In the genomic region with DNA sequence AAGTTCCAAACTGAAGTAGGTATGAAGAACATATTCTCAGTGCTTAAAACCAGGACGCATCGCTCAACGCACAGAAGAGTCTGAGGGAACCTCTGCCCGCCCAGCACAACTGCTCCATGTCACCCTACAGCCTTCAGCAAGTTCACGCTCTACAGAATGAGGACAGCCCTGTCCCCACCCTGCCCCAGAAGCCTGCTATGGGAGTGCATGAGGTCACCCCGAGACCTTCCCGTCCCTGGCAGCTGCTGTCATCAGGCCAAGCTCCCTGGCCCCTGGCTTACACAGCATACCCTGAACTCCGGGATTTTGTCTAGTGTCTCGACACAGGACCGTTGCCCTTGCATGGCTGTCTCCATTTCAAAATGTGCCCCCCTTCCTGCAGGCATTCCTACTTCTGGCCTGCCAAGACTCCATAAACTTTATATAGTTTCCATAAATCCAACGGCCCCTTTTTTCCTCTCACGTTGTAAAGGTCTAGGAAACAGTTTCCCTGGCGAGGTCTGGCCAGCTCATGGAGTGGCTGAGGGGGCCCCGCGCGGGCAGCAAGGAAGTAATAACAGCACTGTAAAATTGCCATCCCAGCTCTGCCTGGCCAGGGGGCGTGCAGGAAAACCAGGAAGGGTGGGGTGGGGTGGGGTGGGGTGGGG, we compare ENCODE assay signal across 19 mouse cellular contexts. TPM values are rescaled to one million over a fixed set of nuclear protein-coding genes. Genes with fewer than 3 reads are reported as not detected.
DNase-seq lines count a peak whose midpoint lies in the region; ATAC-seq and TF ChIP-seq lines count a peak whose summit lies in the region.
"Had no signal": no experiment of that assay in that cellular context is flagged by ENCODE, and none has a peak within 500 bp of the region (broad histone marks: within the 10 kb centered on the region; RNA-seq: fewer than 3 reads in every experiment).

No protein-coding gene starts in this region.

- H3K9ac ChIP-seq in heart, postnatal 0 days (replicated peaks; ENCODE audit: low read depth, low read length): no peak overlapping the region
- no peak overlapping the region for H3K9ac ChIP-seq in limb, embryonic 15.5 days
- H3K9ac ChIP-seq: embryonic facial prominence, embryonic 13.5 days; forebrain, embryonic 15.5 days; hindbrain, embryonic 12.5 days; liver, embryonic 15.5 days; neural tube, embryonic 15.5 days had no signal

- peak; percentile 75 for ATAC-seq in heart, postnatal 0 days (ENCODE audit: insufficient read depth, low read depth)
- peak; percentile 81 for ATAC-seq in limb, embryonic 15.5 days (ENCODE audit: insufficient number of reproducible peaks, low FRiP score, low TSS enrichment, low read depth)
- ATAC-seq: forebrain, embryonic 15.5 days had no signal

- no peaks in the 10 kb centered on the region for H3K4me1 ChIP-seq in heart, postnatal 0 days (ENCODE audit: control insufficient read depth, insufficient read depth)
- H3K4me1 ChIP-seq in lung, adult 2 months (ENCODE audit: control insufficient read depth, insufficient read depth, low read length): no peaks in the 10 kb centered on the region
- H3K4me1 ChIP-seq in limb, embryonic 15.5 days: peaks cover 49% of the 10 kb centered on the region
- H3K4me1 ChIP-seq: forebrain, embryonic 15.5 days; hindbrain, embryonic 12.5 days; liver, embryonic 15.5 days had no signal

- DNase-seq in adrenal gland, postnatal 14 days: peak; percentile 58
- DNase-seq in adrenal gland, adult 18-20 months (ENCODE audit: low spot score in 2 of 2): no peak
- DNase-seq in heart, postnatal 0 days (ENCODE audit: low spot score): peak; percentile 22
- no peak for DNase-seq in heart, adult 11 months
- peak; percentile 9 to 38 for DNase-seq in lung, postnatal 4 days
- no peak for DNase-seq in lung, adult 2 months
- no peak for DNase-seq in spleen, postnatal 4 days (ENCODE audit: low spot score in 2 of 2)
- DNase-seq: cerebellum, postnatal 25 days; gastrocnemius, postnatal 36 days; kidney, adult 8-10 months; layer of hippocampus, adult 9-11 months; spleen, adult 18-20 months; thymus, adult 18-20 months had no signal

- TF ChIP-seq CTCF in heart, postnatal 0 days (IDR thresholded peaks at IDR 0.05; ENCODE audit: low read depth): no peak
- no peak for TF ChIP-seq CTCF in lung, adult 2 months (IDR thresholded peaks at IDR 0.05; ENCODE audit: insufficient read depth, low read length)

- no peak overlapping the region for H3K4me3 ChIP-seq in heart, postnatal 0 days (ENCODE audit: low read depth, low read length)
- no peak overlapping the region for H3K4me3 ChIP-seq in lung, adult 2 months (replicated peaks; ENCODE audit: extremely low read depth, low read depth, low read length)
- H3K4me3 ChIP-seq in limb, embryonic 15.5 days: no peak overlapping the region
- H3K4me3 ChIP-seq: embryonic facial prominence, embryonic 13.5 days; forebrain, embryonic 15.5 days; hindbrain, embryonic 12.5 days; liver, embryonic 15.5 days; neural tube, embryonic 15.5 days had no signal

- no peaks in the 10 kb centered on the region for H3K27me3 ChIP-seq in heart, postnatal 0 days (ENCODE audit: control insufficient read depth, insufficient read depth, low read length)
- H3K27me3 ChIP-seq in limb, embryonic 15.5 days: peaks cover 59% of the 10 kb centered on the region
- H3K27me3 ChIP-seq: embryonic facial prominence, embryonic 13.5 days; forebrain, embryonic 15.5 days; hindbrain, embryonic 12.5 days; liver, embryonic 15.5 days; neural tube, embryonic 15.5 days had no signal

- H3K4me2 ChIP-seq in heart, postnatal 0 days (ENCODE audit: low read depth, low read length): peak overlapping the region; percentile 10
- H3K4me2 ChIP-seq in limb, embryonic 15.5 days: peak overlapping the region; percentile 26; the same call in 1 of the 2 replicates
- H3K4me2 ChIP-seq: embryonic facial prominence, embryonic 13.5 days; forebrain, embryonic 15.5 days; hindbrain, embryonic 12.5 days; liver, embryonic 15.5 days; neural tube, embryonic 15.5 days had no signal

- H3K36me3 ChIP-seq in heart, postnatal 0 days (replicated peaks; ENCODE audit: control insufficient read depth, insufficient read depth, low read length): no peaks in the 10 kb centered on the region
- H3K36me3 ChIP-seq in limb, embryonic 15.5 days: no peaks in the 10 kb centered on the region
- H3K36me3 ChIP-seq: embryonic facial prominence, embryonic 13.5 days; forebrain, embryonic 15.5 days; hindbrain, embryonic 12.5 days; liver, embryonic 15.5 days; neural tube, embryonic 15.5 days had no signal

- no peaks in the 10 kb centered on the region for H3K9me3 ChIP-seq in heart, postnatal 0 days (replicated peaks; ENCODE audit: control insufficient read depth, low read length)
- no peaks in the 10 kb centered on the region for H3K9me3 ChIP-seq in limb, embryonic 15.5 days
- H3K9me3 ChIP-seq: embryonic facial prominence, embryonic 13.5 days; forebrain, embryonic 15.5 days; hindbrain, embryonic 12.5 days; liver, embryonic 15.5 days; neural tube, embryonic 15.5 days had no signal

- no peak overlapping the region for H3K27ac ChIP-seq in heart, postnatal 0 days (ENCODE audit: low read depth)
- peak overlapping the region; percentile 62; the same call in 1 of the 2 replicates for H3K27ac ChIP-seq in limb, embryonic 15.5 days
- H3K27ac ChIP-seq: embryonic facial prominence, embryonic 13.5 days; forebrain, embryonic 15.5 days; hindbrain, embryonic 12.5 days; liver, embryonic 15.5 days; neural tube, embryonic 15.5 days had no signal

- no peak for TF ChIP-seq POLR2A in lung, adult 2 months (IDR thresholded peaks at IDR 0.05; ENCODE audit: borderline replicate concordance, extremely low read depth, low read depth, low read length)

- no peak for TF ChIP-seq EP300 in heart, postnatal 0 days (IDR thresholded peaks at IDR 0.05; ENCODE audit: low read depth)

- WGBS in heart, postnatal 0 days: 37% methylated on average over 17 of the region's 17 CpGs
- WGBS in lung, adult 2 months: 65% methylated on average over 17 of the region's 17 CpGs
- WGBS in limb, embryonic 15.5 days: 29% methylated on average over 17 of the region's 17 CpGs

RNA-seq across cellular contexts. Expression of gene Clmn, which starts 56.3 kb away (rescaled TPM):
- total RNA-seq in adrenal gland, postnatal 14 days (2021): 7.5 and 14.3 TPM in 2 replicates
- 10 to 100 TPM; 12.8 to 15.9 TPM for total RNA-seq in adrenal gland, adult 18-20 months (2021)
- total RNA-seq in heart, postnatal 0 days (2014; rRNA removed; ENCODE audit: low replicate concordance): 0.31 and 0.70 TPM in 2 replicates
- 0.22 and 0.31 TPM in 2 replicates for polyA plus RNA-seq in heart, postnatal 0 days (2015; fragmentation: Nextera tagmentation; extraction: Ambion mirVana)
- 3.4 and 6.1 TPM in 2 replicates for polyA plus RNA-seq in lung, adult 2 months (2012; rRNA removed)
- polyA plus RNA-seq in limb, embryonic 15.5 days (2015; fragmentation: Nextera tagmentation; extraction: Ambion mirVana): 2.2 and 2.6 TPM in 2 replicates

RNA-seq across cellular contexts. Expression of gene Dicer1, which starts 56.8 kb away (rescaled TPM):
- 53.3 and 58.6 TPM in 2 replicates for total RNA-seq in adrenal gland, postnatal 14 days (2021)
- 10 to 100 TPM; 35.5 to 51.5 TPM for total RNA-seq in adrenal gland, adult 18-20 months (2021)
- total RNA-seq in heart, postnatal 0 days (2014; rRNA removed; ENCODE audit: low replicate concordance): 17.4 and 32.1 TPM in 2 replicates
- 12.3 and 14.3 TPM in 2 replicates for polyA plus RNA-seq in heart, postnatal 0 days (2015; fragmentation: Nextera tagmentation; extraction: Ambion mirVana)
- 7.3 and 11.2 TPM in 2 replicates for polyA plus RNA-seq in lung, adult 2 months (2012; rRNA removed)
- 20.5 and 27.9 TPM in 2 replicates for polyA plus RNA-seq in limb, embryonic 15.5 days (2015; fragmentation: Nextera tagmentation; extraction: Ambion mirVana)

Comparison
In these comparisons a context has a peak if more than half of its experiments do, and no peak if none do; other contexts are left out.
1. DNase-seq: peak in adrenal gland, postnatal 14 days (single experiment), heart, postnatal 0 days (single experiment) and lung, postnatal 4 days (2 of 2); none in adrenal gland, adult 18-20 months (0 of 2), heart, adult 11 months (single experiment), lung, adult 2 months (single experiment) and spleen, postnatal 4 days (0 of 2).